Mouse (Mus musculus): ENCODE measurements around the gene Bpifc. TPM values are rescaled to one million over a fixed set of nuclear protein-coding genes. Genes with fewer than 3 reads are reported as not detected.
"Not testable (repeated sequence)": the region's sequence is repeated elsewhere in the genome, so short reads cannot be mapped to it uniquely, and the experiment has no call there.

Gene Bpifc
- polyA plus RNA-seq, 1 experiment from 2014 or later = not detected

- H3K4me1 ChIP-seq (ENCODE audit: control insufficient read depth, insufficient read depth, low read length) = no peaks in the 10 kb centered on the region
- H3K27me3 ChIP-seq (ENCODE audit: control insufficient read depth, insufficient read depth, low read length) = no peaks in the 10 kb centered on the region
- WGBS = 94% methylated on average over 1 of the region's 1 CpGs
- H3K4me2 ChIP-seq (ENCODE audit: low read depth, low read length) = no peak overlapping the region
- H3K9me3 ChIP-seq (replicated peaks; ENCODE audit: control insufficient read depth, low read length) = no peaks in the 10 kb centered on the region
- DNase-seq (ENCODE audit: low spot score) = no peak
- no peak for ATAC-seq (replicated peaks; ENCODE audit: insufficient number of reproducible peaks, low FRiP score, low TSS enrichment, low read depth)
- no peak overlapping the region for H3K4me3 ChIP-seq (ENCODE audit: low read depth, low read length)
- H3K36me3 ChIP-seq (replicated peaks; ENCODE audit: control insufficient read depth, insufficient read depth, low read depth, low read length) = no peaks in the 10 kb centered on the region
- no peak overlapping the region for H3K9ac ChIP-seq (replicated peaks; ENCODE audit: low read length)
- no peak overlapping the region for H3K27ac ChIP-seq (replicated peaks; ENCODE audit: low read depth, low read length)
These were observed 34.7 kb upstream of the Bpifc start for GRCm38 (mm10) chr10:86046371-86046770.

- 93% methylated on average over 8 of the region's 8 CpGs for WGBS
- H3K9ac ChIP-seq (replicated peaks; ENCODE audit: low read length) = no peak overlapping the region
- H3K36me3 ChIP-seq (replicated peaks; ENCODE audit: control insufficient read depth, insufficient read depth, low read depth, low read length) = no peaks in the 10 kb centered on the region
- no peak overlapping the region for H3K4me2 ChIP-seq (ENCODE audit: low read depth, low read length)
- H3K4me1 ChIP-seq (ENCODE audit: control insufficient read depth, insufficient read depth, low read length) = no peaks in the 10 kb centered on the region
- ATAC-seq (replicated peaks; ENCODE audit: insufficient number of reproducible peaks, low FRiP score, low TSS enrichment, low read depth) = no peak
- H3K27ac ChIP-seq (replicated peaks; ENCODE audit: low read depth, low read length) = no peak overlapping the region
- no peaks in the 10 kb centered on the region for H3K9me3 ChIP-seq (replicated peaks; ENCODE audit: control insufficient read depth, low read length)
- DNase-seq (ENCODE audit: low spot score) = no peak
- no peak overlapping the region for H3K4me3 ChIP-seq (ENCODE audit: low read depth, low read length)
- H3K27me3 ChIP-seq (ENCODE audit: control insufficient read depth, insufficient read depth, low read length) = no peaks in the 10 kb centered on the region
These were observed 32.4 kb upstream of the Bpifc start for GRCm38 (mm10) chr10:86044066-86044465.

GRCm38 (mm10) chr10:86043651-86044050 is 32.0 kb upstream of the Bpifc start:
- Histone ChIP-seq H3K4me2 (ENCODE audit: low read depth, low read length) (no peak overlapping the region), H3K4me3 (ENCODE audit: low read depth, low read length) (no peak overlapping the region), H3K36me3 (replicated peaks; ENCODE audit: control insufficient read depth, insufficient read depth, low read depth, low read length) (no peaks in the 10 kb centered on the region), H3K9ac (replicated peaks; ENCODE audit: low read length) (no peak overlapping the region), H3K4me1 (ENCODE audit: control insufficient read depth, insufficient read depth, low read length) (no peaks in the 10 kb centered on the region), H3K27me3 (ENCODE audit: control insufficient read depth, insufficient read depth, low read length) (no peaks in the 10 kb centered on the region), H3K27ac (replicated peaks; ENCODE audit: low read depth, low read length) (no peak overlapping the region), H3K9me3 (replicated peaks; ENCODE audit: control insufficient read depth, low read length) (no peaks in the 10 kb centered on the region)
- ATAC-seq (replicated peaks; ENCODE audit: insufficient number of reproducible peaks, low FRiP score, low TSS enrichment, low read depth) = no peak
- 90% methylated on average over 4 of the region's 4 CpGs for WGBS
- no peak for DNase-seq (ENCODE audit: low spot score)

- Histone ChIP-seq H3K9ac (replicated peaks; ENCODE audit: low read length) (no peak overlapping the region), H3K4me1 (ENCODE audit: control insufficient read depth, insufficient read depth, low read length) (no peaks in the 10 kb centered on the region), H3K27ac (replicated peaks; ENCODE audit: low read depth, low read length) (no peak overlapping the region), H3K4me3 (ENCODE audit: low read depth, low read length) (no peak overlapping the region), H3K27me3 (ENCODE audit: control insufficient read depth, insufficient read depth, low read length) (no peaks in the 10 kb centered on the region), H3K36me3 (replicated peaks; ENCODE audit: control insufficient read depth, insufficient read depth, low read depth, low read length) (no peaks in the 10 kb centered on the region), H3K9me3 (replicated peaks; ENCODE audit: control insufficient read depth, low read length) (no peaks in the 10 kb centered on the region), H3K4me2 (ENCODE audit: low read depth, low read length) (no peak overlapping the region)
- no peak for DNase-seq (ENCODE audit: low spot score)
- WGBS = 97% methylated on average over 2 of the region's 2 CpGs
- ATAC-seq (replicated peaks; ENCODE audit: insufficient number of reproducible peaks, low FRiP score, low TSS enrichment, low read depth) = no peak
These were observed 22.5 kb upstream of the Bpifc start for GRCm38 (mm10) chr10:86034007-86034728.

- WGBS = 39% methylated on average over 3 of the region's 3 CpGs
- DNase-seq (ENCODE audit: low spot score) (peak; percentile 38), ATAC-seq (replicated peaks; ENCODE audit: insufficient number of reproducible peaks, low FRiP score, low TSS enrichment, low read depth) (no peak)
- no peak overlapping the region for H3K4me3 ChIP-seq (ENCODE audit: low read depth, low read length)
- no peaks in the 10 kb centered on the region for H3K4me1 ChIP-seq (ENCODE audit: control insufficient read depth, insufficient read depth, low read length)
- no peak overlapping the region for H3K9ac ChIP-seq (replicated peaks; ENCODE audit: low read length)
- no peaks in the 10 kb centered on the region for H3K9me3 ChIP-seq (replicated peaks; ENCODE audit: control insufficient read depth, low read length)
- no peaks in the 10 kb centered on the region for H3K27me3 ChIP-seq (ENCODE audit: control insufficient read depth, insufficient read depth, low read length)
- H3K4me2 ChIP-seq (ENCODE audit: low read depth, low read length) = no peak overlapping the region
- no peak overlapping the region for H3K27ac ChIP-seq (replicated peaks; ENCODE audit: low read depth, low read length)
- H3K36me3 ChIP-seq (replicated peaks; ENCODE audit: control insufficient read depth, insufficient read depth, low read depth, low read length) = no peaks in the 10 kb centered on the region
These were observed 20.8 kb upstream of the Bpifc start for GRCm38 (mm10) chr10:86032517-86032916.

- Histone ChIP-seq H3K4me2 (ENCODE audit: low read depth, low read length) (no peak overlapping the region), H3K27ac (replicated peaks; ENCODE audit: low read depth, low read length) (no peak overlapping the region), H3K36me3 (replicated peaks; ENCODE audit: control insufficient read depth, insufficient read depth, low read depth, low read length) (no peaks in the 10 kb centered on the region), H3K27me3 (ENCODE audit: control insufficient read depth, insufficient read depth, low read length) (no peaks in the 10 kb centered on the region), H3K9me3 (replicated peaks; ENCODE audit: control insufficient read depth, low read length) (no peaks in the 10 kb centered on the region), H3K4me1 (ENCODE audit: control insufficient read depth, insufficient read depth, low read length) (no peaks in the 10 kb centered on the region), H3K4me3 (ENCODE audit: low read depth, low read length) (no peak overlapping the region), H3K9ac (replicated peaks; ENCODE audit: low read length) (no peak overlapping the region)
- no peak for ATAC-seq (replicated peaks; ENCODE audit: insufficient number of reproducible peaks, low FRiP score, low TSS enrichment, low read depth)
- WGBS = 94% methylated on average over 7 of the region's 7 CpGs
- no peak for DNase-seq (ENCODE audit: low spot score)
These were observed 19.0 kb upstream of the Bpifc start for GRCm38 (mm10) chr10:86030743-86031142.

GRCm38 (mm10) chr10:86026807-86027206 is 15.1 kb upstream of the Bpifc start:
- H3K4me1 ChIP-seq (ENCODE audit: control insufficient read depth, insufficient read depth, low read length); H3K9ac ChIP-seq (replicated peaks; ENCODE audit: low read length); DNase-seq (ENCODE audit: low spot score); H3K27me3 ChIP-seq (ENCODE audit: control insufficient read depth, insufficient read depth, low read length); H3K27ac ChIP-seq (replicated peaks; ENCODE audit: low read depth, low read length); ATAC-seq (replicated peaks; ENCODE audit: insufficient number of reproducible peaks, low FRiP score, low TSS enrichment, low read depth); H3K4me3 ChIP-seq (ENCODE audit: low read depth, low read length); H3K36me3 ChIP-seq (replicated peaks; ENCODE audit: control insufficient read depth, insufficient read depth, low read depth, low read length); H3K4me2 ChIP-seq (ENCODE audit: low read depth, low read length); H3K9me3 ChIP-seq (replicated peaks; ENCODE audit: control insufficient read depth, low read length): not testable (repeated sequence)
- WGBS = 45% methylated on average over 1 of the region's 1 CpGs

GRCm38 (mm10) chr10:86026354-86026753 is 14.7 kb upstream of the Bpifc start:
- Histone ChIP-seq H3K27me3 (ENCODE audit: control insufficient read depth, insufficient read depth, low read length) (no peaks in the 10 kb centered on the region), H3K4me2 (ENCODE audit: low read depth, low read length) (no peak overlapping the region), H3K9me3 (replicated peaks; ENCODE audit: control insufficient read depth, low read length) (no peaks in the 10 kb centered on the region), H3K4me1 (ENCODE audit: control insufficient read depth, insufficient read depth, low read length) (no peaks in the 10 kb centered on the region), H3K4me3 (ENCODE audit: low read depth, low read length) (no peak overlapping the region), H3K27ac (replicated peaks; ENCODE audit: low read depth, low read length) (no peak overlapping the region), H3K36me3 (replicated peaks; ENCODE audit: control insufficient read depth, insufficient read depth, low read depth, low read length) (no peaks in the 10 kb centered on the region), H3K9ac (replicated peaks; ENCODE audit: low read length) (no peak overlapping the region)
- WGBS = 93% methylated on average over 3 of the region's 3 CpGs
- ATAC-seq (replicated peaks; ENCODE audit: insufficient number of reproducible peaks, low FRiP score, low TSS enrichment, low read depth) = no peak
- DNase-seq (ENCODE audit: low spot score) = no peak
